ENCODE assay signal across 9 mouse cellular contexts in the genomic region with DNA sequence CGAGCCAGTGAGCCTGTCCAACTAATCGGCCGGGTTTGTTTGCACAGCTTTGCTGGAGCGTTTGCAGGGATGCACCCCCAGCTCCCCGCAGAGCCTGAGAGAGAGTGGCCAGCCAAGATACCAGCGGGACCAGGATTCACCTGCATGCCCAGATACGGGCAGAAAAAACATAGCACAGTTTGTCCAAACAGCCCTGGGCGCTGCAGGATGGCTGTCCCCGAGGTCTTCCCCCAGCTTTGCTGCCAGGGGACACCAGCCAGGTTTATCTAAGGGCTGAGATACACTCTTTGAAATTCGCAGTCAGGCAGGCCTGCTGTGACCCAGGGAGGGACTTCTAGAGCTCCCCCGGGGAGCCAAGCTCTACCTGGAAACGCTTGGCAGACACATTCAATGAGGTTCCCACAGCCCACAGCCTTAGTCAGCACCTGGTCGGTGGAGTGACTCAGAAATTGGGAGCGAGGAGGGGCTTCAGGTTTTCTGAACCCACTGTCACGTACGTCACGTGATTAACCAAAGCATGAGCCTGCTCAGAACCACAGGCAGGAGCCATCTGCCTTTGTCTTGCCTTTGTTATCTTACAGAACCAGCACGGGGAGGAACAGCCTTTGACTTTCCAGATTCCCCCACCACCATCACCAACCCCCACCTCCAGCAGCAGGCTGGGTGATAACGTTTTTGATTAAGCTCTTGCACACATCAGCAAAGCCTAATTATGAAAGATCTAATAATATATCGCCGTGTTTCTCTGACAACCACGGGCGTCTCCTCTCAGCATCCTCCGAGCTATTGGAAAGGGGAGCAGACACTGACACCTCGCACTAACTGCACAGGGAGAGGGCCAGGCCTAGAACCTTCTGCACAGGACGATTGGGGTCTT.
DNase-seq lines count a peak whose midpoint lies in the region; ATAC-seq and TF ChIP-seq lines count a peak whose summit lies in the region.
"Had no signal": no experiment of that assay in that cellular context is flagged by ENCODE, and none has a peak within 500 bp of the region (broad histone marks: within the 10 kb centered on the region; RNA-seq: fewer than 3 reads in every experiment).

No protein-coding gene starts in this region.

- WGBS in kidney, embryonic 14.5 days, result 11% methylated on average over 26 of the region's 26 CpGs
- 5% methylated on average over 26 of the region's 26 CpGs for WGBS in hindbrain, embryonic 15.5 days
- 15% methylated on average over 25 of the region's 26 CpGs for WGBS in limb, embryonic 14.5 days
- 3% methylated on average over 26 of the region's 26 CpGs for WGBS in neural tube, embryonic 11.5 days

- no peak overlapping the region; the same call in 1 of the 2 replicates for H3K9ac ChIP-seq in kidney, embryonic 14.5 days (ENCODE audit: low read depth, low read length)
- H3K9ac ChIP-seq in hindbrain, embryonic 15.5 days, result 0 out of 2 replicates have a peak overlapping the region, but pooled peaks have one; percentile 18
- H3K9ac ChIP-seq in limb, embryonic 14.5 days (ENCODE audit: low read depth, low read length, severe bottlenecking), result no peak overlapping the region
- H3K9ac ChIP-seq in neural tube, embryonic 11.5 days (ENCODE audit: low read length), result peak overlapping the region; percentile 45

- DNase-seq in kidney, adult 11 months, result no peak
- peak; percentile 96 for DNase-seq in cerebellum, adult 9-10 months
- peak; percentile 22 to 50 for DNase-seq in frontal cortex, postnatal 10 days (ENCODE audit: low spot score in 2 of 2)
- DNase-seq in limb, embryonic 14.5 days (ENCODE audit: low spot score), result no peak
- peak; percentile 61 for DNase-seq in neural tube, embryonic 11.5 days (ENCODE audit: low spot score)

- peaks cover 10% of the 10 kb centered on the region; the same call in 1 of the 2 replicates for H3K4me1 ChIP-seq in kidney, embryonic 14.5 days (ENCODE audit: control insufficient read depth, insufficient read depth, low read length)
- H3K4me1 ChIP-seq in hindbrain, embryonic 15.5 days (replicated peaks), result peaks cover 40% of the 10 kb centered on the region
- peaks cover 15% of the 10 kb centered on the region for H3K4me1 ChIP-seq in limb, embryonic 14.5 days (ENCODE audit: control insufficient read depth, insufficient read depth, low read length)
- H3K4me1 ChIP-seq in neural tube, embryonic 11.5 days (ENCODE audit: control insufficient read depth, insufficient read depth, low read length), result peaks cover 29% of the 10 kb centered on the region

- no peaks in the 10 kb centered on the region for H3K36me3 ChIP-seq in kidney, embryonic 14.5 days (ENCODE audit: control insufficient read depth, insufficient read depth, low read length)
- no peaks in the 10 kb centered on the region for H3K36me3 ChIP-seq in hindbrain, embryonic 15.5 days
- H3K36me3 ChIP-seq in limb, embryonic 14.5 days (ENCODE audit: control insufficient read depth, insufficient read depth, low read length), result no peaks in the 10 kb centered on the region
- H3K36me3 ChIP-seq in neural tube, embryonic 11.5 days (ENCODE audit: control insufficient read depth, insufficient read depth, low read length), result no peaks in the 10 kb centered on the region

- H3K27ac ChIP-seq in kidney, embryonic 14.5 days (ENCODE audit: low read depth, low read length), result no peak overlapping the region
- H3K27ac ChIP-seq in hindbrain, embryonic 15.5 days (replicated peaks), result peak overlapping the region; percentile 65
- H3K27ac ChIP-seq in limb, embryonic 14.5 days (replicated peaks; ENCODE audit: low read depth, low read length), result no peak overlapping the region
- peak overlapping the region; percentile 53 for H3K27ac ChIP-seq in neural tube, embryonic 11.5 days (ENCODE audit: low read depth, low read length)

- H3K4me2 ChIP-seq in kidney, embryonic 14.5 days (replicated peaks; ENCODE audit: low read depth, low read length), result peak overlapping the region; percentile 28
- H3K4me2 ChIP-seq in hindbrain, embryonic 15.5 days, result peak overlapping the region; percentile 43
- H3K4me2 ChIP-seq in limb, embryonic 14.5 days (replicated peaks; ENCODE audit: low read depth, low read length, severe bottlenecking), result peak overlapping the region; percentile 14; the same call in 1 of the 2 replicates
- H3K4me2 ChIP-seq in neural tube, embryonic 11.5 days (ENCODE audit: low read depth), result peak overlapping the region; percentile 32

- peak overlapping the region; percentile 12; the same call in 1 of the 2 replicates for H3K4me3 ChIP-seq in kidney, embryonic 14.5 days (ENCODE audit: low read length)
- no peak overlapping the region for H3K4me3 ChIP-seq in hindbrain, embryonic 15.5 days
- H3K4me3 ChIP-seq in limb, embryonic 14.5 days (replicated peaks; ENCODE audit: low read length), result no peak overlapping the region
- no peak overlapping the region for H3K4me3 ChIP-seq in neural tube, embryonic 11.5 days (ENCODE audit: low read depth, low read length)

- ATAC-seq in kidney, embryonic 14.5 days (ENCODE audit: low FRiP score, low TSS enrichment), result peak; percentile 77
- peak; percentile 71 for ATAC-seq in hindbrain, embryonic 15.5 days (ENCODE audit: low FRiP score, low read depth)
- ATAC-seq in limb, embryonic 14.5 days (ENCODE audit: low FRiP score, low read depth), result no peak
- ATAC-seq in neural tube, embryonic 11.5 days (ENCODE audit: insufficient read depth, low FRiP score, low TSS enrichment), result peak; percentile 26
- no peak for ATAC-seq in CD4-positive, CD25-positive, alpha-beta regulatory T cell, adult 4 months

- no peaks in the 10 kb centered on the region for H3K27me3 ChIP-seq in kidney, embryonic 14.5 days (ENCODE audit: control insufficient read depth, insufficient read depth, low read length)
- 0 out of 2 replicates have a peak, but pooled peaks cover 5% of the 10 kb centered on the region for H3K27me3 ChIP-seq in hindbrain, embryonic 15.5 days
- 0 out of 2 replicates have a peak, but pooled peaks cover 7% of the 10 kb centered on the region for H3K27me3 ChIP-seq in limb, embryonic 14.5 days (ENCODE audit: control insufficient read depth, insufficient read depth, low read length)
- H3K27me3 ChIP-seq in neural tube, embryonic 11.5 days (ENCODE audit: control insufficient read depth, insufficient read depth, low read length), result no peaks in the 10 kb centered on the region
- H3K27me3 ChIP-seq: CH12.LX had no signal

- no peak for TF ChIP-seq POLR2A in limb, embryonic 14.5 days (IDR thresholded peaks at IDR 0.05; ENCODE audit: borderline replicate concordance, extremely low read depth, insufficient read depth, insufficient read length)

- H3K9me3 ChIP-seq in kidney, embryonic 14.5 days (ENCODE audit: control insufficient read depth, low read length), result no peaks in the 10 kb centered on the region
- no peaks in the 10 kb centered on the region for H3K9me3 ChIP-seq in hindbrain, embryonic 15.5 days
- H3K9me3 ChIP-seq in limb, embryonic 14.5 days (ENCODE audit: control insufficient read depth, low read length), result no peaks in the 10 kb centered on the region
- H3K9me3 ChIP-seq in neural tube, embryonic 11.5 days (ENCODE audit: control insufficient read depth, low read length), result no peaks in the 10 kb centered on the region

Comparison
In these comparisons a context has a peak if more than half of its experiments do, and no peak if none do; other contexts are left out.
1. ATAC-seq: peak in kidney, embryonic 14.5 days (single experiment), hindbrain, embryonic 15.5 days (single experiment) and neural tube, embryonic 11.5 days (single experiment); none in limb, embryonic 14.5 days (single experiment) and CD4-positive, CD25-positive, alpha-beta regulatory T cell, adult 4 months (single experiment).
2. H3K27ac ChIP-seq: peak in hindbrain, embryonic 15.5 days (single experiment) and neural tube, embryonic 11.5 days (single experiment); none in kidney, embryonic 14.5 days (single experiment) and limb, embryonic 14.5 days (single experiment).
3. H3K9ac ChIP-seq: peak in hindbrain, embryonic 15.5 days (single experiment) and neural tube, embryonic 11.5 days (single experiment); none in kidney, embryonic 14.5 days (single experiment) and limb, embryonic 14.5 days (single experiment).
4. DNase-seq: peak in cerebellum, adult 9-10 months (single experiment), frontal cortex, postnatal 10 days (2 of 2) and neural tube, embryonic 11.5 days (single experiment); none in kidney, adult 11 months (single experiment) and limb, embryonic 14.5 days (single experiment).
5. Peak in every context shown above with its lines, with median percentiles within 50 percentile points of each other: H3K4me2 ChIP-seq.